Mouse (Mus musculus): ENCODE results near the gene Wdr5b. TPM values are rescaled to one million over a fixed set of nuclear protein-coding genes. Genes with fewer than 3 reads are reported as not detected.
"Not testable (repeated sequence)": the region's sequence is repeated elsewhere in the genome, so short reads cannot be mapped to it uniquely, and the experiment has no call there.

Gene Wdr5b
- polyA plus RNA-seq (2016; fragmentation: Nextera tagmentation; extraction: Ambion mirVana): 11.2 and 11.5 TPM in 2 replicates

- H3K4me3 ChIP-seq: peak within 1 kb of the TSS; percentile 54
- peaks cover 23% of the 10 kb centered on the region for H3K36me3 ChIP-seq
- H3K27me3 ChIP-seq (replicated peaks): no peaks in the 10 kb centered on the region
- ATAC-seq (ENCODE audit: low FRiP score, low read depth): peak; percentile 95
- H3K9me3 ChIP-seq: no peaks in the 10 kb centered on the region
- peak within 1 kb of the TSS; percentile 71 for H3K4me2 ChIP-seq (replicated peaks)
- peaks cover 13% of the 10 kb centered on the region for H3K4me1 ChIP-seq
- H3K9ac ChIP-seq: peak within 1 kb of the TSS; percentile 67
- 3% methylated on average over 39 of the region's 39 CpGs for WGBS
- H3K27ac ChIP-seq: no peak within 1 kb of the TSS
Measured at GRCm38 (mm10) chr16:36040640-36041624, at the start of gene Wdr5b. TSS of gene Wdr5b (plus strand) at chr16:36041190.

- Histone ChIP-seq H3K4me2 (replicated peaks) (no peak overlapping the region), H3K27me3 (replicated peaks) (no peaks in the 10 kb centered on the region), H3K4me1 (no peaks in the 10 kb centered on the region), H3K9me3 (no peaks in the 10 kb centered on the region), H3K9ac (no peak overlapping the region), H3K27ac (no peak overlapping the region), H3K4me3 (no peak overlapping the region), H3K36me3 (no peaks in the 10 kb centered on the region)
- no peak for ATAC-seq (ENCODE audit: low FRiP score, low read depth)
- WGBS: 89% methylated on average over 1 of the region's 1 CpGs
Measured at GRCm38 (mm10) chr16:35992391-35992790, 48.6 kb upstream of the Wdr5b start.

GRCm38 (mm10) chr16:35993316-35993715, 47.7 kb upstream of the Wdr5b start:
- Histone ChIP-seq H3K9ac (no peak overlapping the region), H3K27me3 (replicated peaks) (no peaks in the 10 kb centered on the region), H3K36me3 (no peaks in the 10 kb centered on the region), H3K4me3 (no peak overlapping the region), H3K9me3 (no peaks in the 10 kb centered on the region), H3K4me1 (no peaks in the 10 kb centered on the region), H3K4me2 (replicated peaks) (no peak overlapping the region), H3K27ac (no peak overlapping the region)
- no peak for ATAC-seq (ENCODE audit: low FRiP score, low read depth)
- 94% methylated on average over 3 of the region's 3 CpGs for WGBS

GRCm38 (mm10) chr16:35998852-35999251, 42.1 kb upstream of the Wdr5b start:
- not testable (repeated sequence) for H3K27ac ChIP-seq; H3K4me1 ChIP-seq; H3K9me3 ChIP-seq; H3K4me3 ChIP-seq; H3K9ac ChIP-seq; ATAC-seq (ENCODE audit: low FRiP score, low read depth); H3K27me3 ChIP-seq (replicated peaks); H3K4me2 ChIP-seq (replicated peaks)
- 96% methylated on average over 4 of the region's 4 CpGs for WGBS
- H3K36me3 ChIP-seq: peaks cover 11% of the 10 kb centered on the region; the same call in 1 of the 2 replicates

- 94% methylated on average over 3 of the region's 3 CpGs for WGBS
- no peak overlapping the region for H3K27ac ChIP-seq
- H3K36me3 ChIP-seq: peaks cover 20% of the 10 kb centered on the region
- no peak overlapping the region for H3K4me3 ChIP-seq
- no peaks in the 10 kb centered on the region for H3K27me3 ChIP-seq (replicated peaks)
- no peaks in the 10 kb centered on the region for H3K9me3 ChIP-seq
- no peaks in the 10 kb centered on the region for H3K4me1 ChIP-seq
- no peak for ATAC-seq (ENCODE audit: low FRiP score, low read depth)
- H3K9ac ChIP-seq: no peak overlapping the region
- H3K4me2 ChIP-seq (replicated peaks): no peak overlapping the region
Measured at GRCm38 (mm10) chr16:36008396-36008795, 32.6 kb upstream of the Wdr5b start.

GRCm38 (mm10) chr16:36016335-36016734, 24.7 kb upstream of the Wdr5b start:
- peaks cover 22% of the 10 kb centered on the region for H3K36me3 ChIP-seq
- no peak overlapping the region for H3K27ac ChIP-seq
- H3K27me3 ChIP-seq (replicated peaks): no peaks in the 10 kb centered on the region
- no peak overlapping the region for H3K9ac ChIP-seq
- 94% methylated on average over 1 of the region's 1 CpGs for WGBS
- H3K4me1 ChIP-seq: no peaks in the 10 kb centered on the region
- H3K4me3 ChIP-seq: no peak overlapping the region
- H3K9me3 ChIP-seq: no peaks in the 10 kb centered on the region
- ATAC-seq (ENCODE audit: low FRiP score, low read depth): no peak
- no peak overlapping the region for H3K4me2 ChIP-seq (replicated peaks)

- not testable (repeated sequence) for H3K4me1 ChIP-seq; H3K27me3 ChIP-seq (replicated peaks); H3K4me2 ChIP-seq (replicated peaks); H3K9ac ChIP-seq; H3K27ac ChIP-seq; H3K9me3 ChIP-seq; ATAC-seq (ENCODE audit: low FRiP score, low read depth); H3K4me3 ChIP-seq
- H3K36me3 ChIP-seq: peaks cover 36% of the 10 kb centered on the region
- WGBS: 92% methylated on average over 1 of the region's 2 CpGs
Measured at GRCm38 (mm10) chr16:36028120-36028519, 12.9 kb upstream of the Wdr5b start.

- Histone ChIP-seq H3K9me3 (no peaks in the 10 kb centered on the region), H3K27ac (no peak overlapping the region), H3K4me1 (peaks cover 13% of the 10 kb centered on the region), H3K36me3 (peaks cover 30% of the 10 kb centered on the region), H3K27me3 (replicated peaks) (no peaks in the 10 kb centered on the region), H3K4me3 (peak overlapping the region; percentile 54), H3K9ac (peak overlapping the region; percentile 67), H3K4me2 (replicated peaks) (peak overlapping the region; percentile 71)
- no peak for ATAC-seq (ENCODE audit: low FRiP score, low read depth)
- 33% methylated on average over 11 of the region's 11 CpGs for WGBS
Measured at GRCm38 (mm10) chr16:36041625-36042020, 633 bp downstream of the Wdr5b start.

- H3K4me1 ChIP-seq: peaks cover 13% of the 10 kb centered on the region
- no peaks in the 10 kb centered on the region for H3K27me3 ChIP-seq (replicated peaks)
- H3K4me2 ChIP-seq (replicated peaks): no peak overlapping the region
- H3K27ac ChIP-seq: no peak overlapping the region
- H3K4me3 ChIP-seq: no peak overlapping the region
- peaks cover 42% of the 10 kb centered on the region for H3K36me3 ChIP-seq
- WGBS: 91% methylated on average over 10 of the region's 10 CpGs
- no peaks in the 10 kb centered on the region for H3K9me3 ChIP-seq
- no peak for ATAC-seq (ENCODE audit: low FRiP score, low read depth)
- H3K9ac ChIP-seq: no peak overlapping the region
Measured at GRCm38 (mm10) chr16:36043073-36043472, 2.1 kb downstream of the Wdr5b start.

- no peak overlapping the region for H3K9ac ChIP-seq
- no peaks in the 10 kb centered on the region for H3K9me3 ChIP-seq
- no peaks in the 10 kb centered on the region for H3K27me3 ChIP-seq (replicated peaks)
- H3K36me3 ChIP-seq: peaks cover 51% of the 10 kb centered on the region
- ATAC-seq (ENCODE audit: low FRiP score, low read depth): no peak
- H3K4me1 ChIP-seq: peaks cover 13% of the 10 kb centered on the region
- 85% methylated on average over 4 of the region's 4 CpGs for WGBS
- H3K4me2 ChIP-seq (replicated peaks): no peak overlapping the region
- H3K4me3 ChIP-seq: no peak overlapping the region
- no peak overlapping the region for H3K27ac ChIP-seq
Measured at GRCm38 (mm10) chr16:36043964-36044363, 3.0 kb downstream of the Wdr5b start.

GRCm38 (mm10) chr16:36047538-36047937, 6.5 kb downstream of the Wdr5b start:
- H3K9me3 ChIP-seq: no peaks in the 10 kb centered on the region
- no peak overlapping the region for H3K4me2 ChIP-seq (replicated peaks)
- H3K4me3 ChIP-seq: no peak overlapping the region
- 94% methylated on average over 4 of the region's 4 CpGs for WGBS
- H3K36me3 ChIP-seq: peaks cover 80% of the 10 kb centered on the region
- no peaks in the 10 kb centered on the region for H3K27me3 ChIP-seq (replicated peaks)
- no peak for ATAC-seq (ENCODE audit: low FRiP score, low read depth)
- H3K9ac ChIP-seq: no peak overlapping the region
- H3K4me1 ChIP-seq: 0 out of 2 replicates have a peak, but pooled peaks cover 2% of the 10 kb centered on the region
- H3K27ac ChIP-seq: no peak overlapping the region

GRCm38 (mm10) chr16:36051491-36051890, 10.5 kb downstream of the Wdr5b start:
- H3K9me3 ChIP-seq: no peaks in the 10 kb centered on the region
- 89% methylated on average over 6 of the region's 6 CpGs for WGBS
- no peak overlapping the region for H3K4me2 ChIP-seq (replicated peaks)
- no peak overlapping the region for H3K27ac ChIP-seq
- no peak for ATAC-seq (ENCODE audit: low FRiP score, low read depth)
- H3K9ac ChIP-seq: no peak overlapping the region
- no peaks in the 10 kb centered on the region for H3K27me3 ChIP-seq (replicated peaks)
- peaks cover 54% of the 10 kb centered on the region for H3K36me3 ChIP-seq
- H3K4me3 ChIP-seq: no peak overlapping the region
- no peaks in the 10 kb centered on the region for H3K4me1 ChIP-seq
